Mouse (Mus musculus): ENCODE results near the gene Ccr5. TPM values are rescaled to one million over a fixed set of nuclear protein-coding genes. Genes with fewer than 3 reads are reported as not detected.

The Ccr5 gene
- polyA plus RNA-seq, 1 experiment: 0.59 TPM

DNA sequence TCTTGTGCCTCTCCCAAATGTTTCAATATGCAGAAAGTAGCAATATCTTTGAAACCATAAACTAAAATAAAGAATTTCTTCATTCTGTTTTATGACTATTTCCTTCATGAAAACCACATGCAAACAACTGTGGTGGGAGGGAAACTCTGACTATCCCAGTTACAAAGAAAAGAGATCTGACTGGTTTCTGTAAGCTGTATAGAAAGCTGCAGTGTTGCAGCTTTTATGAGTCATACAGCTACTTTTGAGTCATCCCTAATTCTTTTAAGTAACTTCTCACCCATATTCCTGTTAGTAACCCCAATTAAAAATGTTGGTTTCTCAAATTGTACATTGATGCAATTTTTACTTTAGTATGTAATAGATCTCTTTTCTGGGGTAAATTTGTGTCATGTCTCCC, 25.0 kb downstream of the Ccr5 start:
- DNase-seq (ENCODE audit: low read depth): no peak
- TF ChIP-seq POLR2A (IDR thresholded peaks at IDR 0.05; ENCODE audit: borderline replicate concordance, extremely low read depth, insufficient read depth, insufficient read length, poor library complexity, severe bottlenecking) (no peak), CTCF (IDR thresholded peaks at IDR 0.05; ENCODE audit: borderline replicate concordance, extremely low read depth, insufficient read depth, insufficient read length) (no peak)

Other genes starting within 250 kb of the Ccr5 start
- gene Ccr1, start 152.9 kb upstream of the Ccr5 start, polyA plus RNA-seq (2012; rRNA removed): 0.77 and 1.0 TPM in 2 replicates
- gene Ccr1l1, start 143.1 kb upstream of the Ccr5 start, polyA plus RNA-seq (2012; rRNA removed): 0.09 TPM in 1 of 2 replicates, not detected in the other
- 0.01 and 0.04 TPM in 2 replicates for gene Ccr3, start 99.6 kb upstream of the Ccr5 start, polyA plus RNA-seq (2012; rRNA removed)
- 0.32 and 0.37 TPM in 2 replicates for gene Ccr2, start 19.6 kb upstream of the Ccr5 start, polyA plus RNA-seq (2012; rRNA removed)
- gene 2010315B03Rik, start 191.2 kb downstream of the Ccr5 start, polyA plus RNA-seq (2012; rRNA removed): 11.0 and 12.2 TPM in 2 replicates

Measured in brain, embryonic 14.5 days (tissue).